Mouse (Mus musculus) kidney, embryonic 14.5 days (tissue): Measurements from ENCODE around the gene Pkp3. TPM values are rescaled to one million over a fixed set of nuclear protein-coding genes. Genes with fewer than 3 reads are reported as not detected.

Source experiments
- ATAC-seq: fragments of 200-750 bp; cut with Nextera tagmentation; 2 replicates; pipeline ENCODE4 v1.8.0; 2017; ENCODE audit warnings: moderate number of reproducible peaks, mild to moderate bottlenecking, moderate TSS enrichment, moderate library complexity; ENCODE audit not compliant: low FRiP score, low TSS enrichment
- H3K27ac ChIP-seq: fragments of 300-500 bp; sonication (generic); 2 replicates; pipeline ENCODE4 v1.5.1; 2014; ENCODE audit warnings: low read depth, mild to moderate bottlenecking, low read length, moderate library complexity, mixed read lengths
- H3K27me3 ChIP-seq: fragments of 300-500 bp; sonication (generic); 2 replicates; pipeline ENCODE4 v1.6.1; 2014; ENCODE audit warnings: mild to moderate bottlenecking, low read length; ENCODE audit not compliant: control insufficient read depth, insufficient read depth
- H3K36me3 ChIP-seq: fragments of 300-500 bp; sonication (generic); 2 replicates; pipeline ENCODE4 v1.6.1; 2014; ENCODE audit warnings: low read length, mixed read lengths; ENCODE audit not compliant: control insufficient read depth, insufficient read depth
- H3K4me1 ChIP-seq: fragments of 300-500 bp; sonication (generic); 2 replicates; pipeline ENCODE4 v1.6.1; 2014; ENCODE audit warnings: low read length, mixed read lengths; ENCODE audit not compliant: control insufficient read depth, insufficient read depth
- H3K4me2 ChIP-seq: fragments of 300-500 bp; sonication (generic); replicated peaks from 2 replicates; pipeline ENCODE4 v1.6.1; 2014; ENCODE audit warnings: low read depth, mild to moderate bottlenecking, low read length
- H3K4me3 ChIP-seq: fragments of 300-500 bp; sonication (generic); 2 replicates; pipeline ENCODE4 v1.5.1; 2014; ENCODE audit warnings: mild to moderate bottlenecking, low read length
- H3K9ac ChIP-seq: fragments of 300-500 bp; sonication (generic); 2 replicates; pipeline ENCODE4 v1.6.1; 2014; ENCODE audit warnings: low read depth, mild to moderate bottlenecking, low read length, moderate library complexity
- H3K9me3 ChIP-seq: fragments of 300-500 bp; sonication (generic); 2 replicates; pipeline ENCODE4 v1.6.1; 2016; ENCODE audit warnings: low read length; ENCODE audit not compliant: control insufficient read depth
- WGBS: fragments of 180-500 bp; shearing (Covaris S2); extraction: QIAGEN DNeasy Blood & Tissue Kit; methylation state at CpG from one replicate; pipeline ENCODE4 v1.1.7; 2014; 5-methylcytosine and 5-hydroxymethylcytosine counted together
- polyA plus RNA-seq: library from polyadenylated mRNA; unstranded; fragments of >200 nt; fragmentation: Nextera tagmentation; extraction: Ambion mirVana; gene quantifications from 2 replicates; pipeline ENCODE4 v1.2.1, GENCODE M21; 2014

The Pkp3 gene
- polyA plus RNA-seq, 1 experiment from 2014 or later = 4.3 TPM

DNA sequence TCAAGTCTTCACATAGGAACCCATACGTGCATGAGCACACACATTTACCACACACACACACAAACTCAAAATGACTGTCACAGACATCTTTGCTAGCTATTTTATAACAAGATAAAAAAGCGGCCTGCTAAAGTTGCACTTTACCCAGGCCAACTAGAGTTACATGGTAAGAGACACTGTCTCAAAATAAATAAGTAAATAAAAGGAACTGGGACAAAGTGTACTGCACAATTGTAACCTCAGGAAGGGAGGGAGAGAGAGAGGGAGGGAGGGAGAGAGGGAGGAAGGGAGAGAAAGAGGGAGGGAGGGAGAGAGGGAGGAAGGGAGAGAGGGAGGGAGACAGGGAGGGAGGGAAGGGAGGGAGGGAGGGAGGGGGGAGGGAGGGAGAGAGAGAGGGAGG is 25.6 kb upstream of the Pkp3 start:
- Histone ChIP-seq H3K4me2 (no peak overlapping the region), H3K4me3 (no peak overlapping the region), H3K9me3 (no peaks in the 10 kb centered on the region), H3K9ac (no peak overlapping the region), H3K36me3 (no peaks in the 10 kb centered on the region), H3K4me1 (peaks cover 5% of the 10 kb centered on the region), H3K27me3 (no peaks in the 10 kb centered on the region), H3K27ac (no peak overlapping the region)
- ATAC-seq = no peak
- 78% methylated on average over 2 of the region's 2 CpGs for WGBS

DNA sequence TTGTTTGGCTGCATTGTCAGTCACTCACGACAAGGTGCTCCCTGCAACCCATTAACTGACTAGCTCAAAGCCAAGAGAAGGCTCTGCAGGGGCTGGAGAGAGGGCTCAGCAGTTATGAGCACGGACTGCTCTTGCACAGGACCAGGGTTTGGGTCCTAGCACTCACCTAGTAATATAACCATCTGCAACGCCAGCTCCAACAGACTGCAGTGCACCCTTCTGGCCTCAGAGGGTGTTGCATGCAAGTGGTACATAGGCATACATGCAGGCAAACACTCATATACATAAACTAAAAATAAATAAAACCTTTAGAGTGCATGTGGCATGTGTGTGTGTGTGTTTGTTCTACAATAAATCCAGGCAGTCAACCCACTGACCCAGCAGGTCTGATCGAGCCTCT is 22.2 kb upstream of the Pkp3 start:
- H3K9me3 ChIP-seq = no peaks in the 10 kb centered on the region
- no peak overlapping the region for H3K27ac ChIP-seq
- no peaks in the 10 kb centered on the region for H3K27me3 ChIP-seq
- no peak overlapping the region for H3K9ac ChIP-seq
- no peak overlapping the region for H3K4me2 ChIP-seq
- H3K4me3 ChIP-seq = no peak overlapping the region
- H3K4me1 ChIP-seq = peaks cover 7% of the 10 kb centered on the region; the same call in 1 of the 2 replicates
- no peak for ATAC-seq
- 84% methylated on average over 4 of the region's 4 CpGs for WGBS
- no peaks in the 10 kb centered on the region for H3K36me3 ChIP-seq

DNA sequence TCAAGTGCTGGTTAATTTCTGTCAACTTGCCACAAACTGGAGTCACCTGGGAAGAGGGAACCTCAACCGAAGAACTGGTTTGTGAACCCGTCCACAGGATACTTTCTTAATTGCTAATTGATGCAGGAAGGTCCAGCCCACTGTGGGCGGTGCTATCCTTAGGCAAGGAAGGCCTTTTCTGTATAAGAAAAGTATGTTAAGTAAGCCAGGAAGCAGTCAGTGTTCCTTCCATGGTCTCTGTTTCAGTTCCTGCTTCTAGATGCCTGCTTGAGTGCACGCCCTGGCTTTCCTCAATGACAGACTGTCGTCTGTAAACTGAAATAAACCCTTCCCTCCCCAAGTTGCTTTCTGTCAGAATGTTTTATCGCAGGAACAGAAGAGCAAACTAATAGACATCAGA is 21.0 kb upstream of the Pkp3 start:
- Histone ChIP-seq H3K4me1 (peaks cover 11% of the 10 kb centered on the region; the same call in 1 of the 2 replicates), H3K27me3 (no peaks in the 10 kb centered on the region), H3K9ac (no peak overlapping the region), H3K27ac (no peak overlapping the region), H3K4me2 (no peak overlapping the region), H3K36me3 (no peaks in the 10 kb centered on the region), H3K4me3 (no peak overlapping the region), H3K9me3 (no peaks in the 10 kb centered on the region)
- no peak for ATAC-seq
- 87% methylated on average over 6 of the region's 6 CpGs for WGBS

DNA sequence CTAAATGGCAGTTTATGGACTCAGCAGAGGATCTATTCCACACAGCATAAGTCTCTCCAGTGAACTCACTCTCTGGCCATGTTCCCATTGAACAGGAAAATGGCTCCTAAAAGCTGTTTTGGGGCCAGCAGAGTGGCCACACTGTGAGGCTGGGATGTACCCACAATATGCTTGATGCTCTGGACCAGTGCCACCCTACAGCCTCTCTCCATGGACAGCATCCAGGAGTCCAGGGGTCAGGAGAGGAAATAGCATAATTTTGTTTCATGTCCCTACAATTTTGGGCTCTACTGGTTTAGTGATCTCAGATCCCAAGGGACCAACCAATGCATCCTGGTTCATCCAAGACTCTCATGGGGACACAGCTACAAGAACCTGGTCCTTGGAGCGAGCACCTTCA is 20.5 kb upstream of the Pkp3 start:
- H3K36me3 ChIP-seq = no peaks in the 10 kb centered on the region
- peaks cover 11% of the 10 kb centered on the region; the same call in 1 of the 2 replicates for H3K4me1 ChIP-seq
- ATAC-seq = no peak
- H3K4me2 ChIP-seq = no peak overlapping the region
- H3K9ac ChIP-seq = no peak overlapping the region
- H3K27ac ChIP-seq = no peak overlapping the region
- no peaks in the 10 kb centered on the region for H3K9me3 ChIP-seq
- H3K4me3 ChIP-seq = no peak overlapping the region
- 100% methylated on average over 1 of the region's 1 CpGs for WGBS
- H3K27me3 ChIP-seq = no peaks in the 10 kb centered on the region

DNA sequence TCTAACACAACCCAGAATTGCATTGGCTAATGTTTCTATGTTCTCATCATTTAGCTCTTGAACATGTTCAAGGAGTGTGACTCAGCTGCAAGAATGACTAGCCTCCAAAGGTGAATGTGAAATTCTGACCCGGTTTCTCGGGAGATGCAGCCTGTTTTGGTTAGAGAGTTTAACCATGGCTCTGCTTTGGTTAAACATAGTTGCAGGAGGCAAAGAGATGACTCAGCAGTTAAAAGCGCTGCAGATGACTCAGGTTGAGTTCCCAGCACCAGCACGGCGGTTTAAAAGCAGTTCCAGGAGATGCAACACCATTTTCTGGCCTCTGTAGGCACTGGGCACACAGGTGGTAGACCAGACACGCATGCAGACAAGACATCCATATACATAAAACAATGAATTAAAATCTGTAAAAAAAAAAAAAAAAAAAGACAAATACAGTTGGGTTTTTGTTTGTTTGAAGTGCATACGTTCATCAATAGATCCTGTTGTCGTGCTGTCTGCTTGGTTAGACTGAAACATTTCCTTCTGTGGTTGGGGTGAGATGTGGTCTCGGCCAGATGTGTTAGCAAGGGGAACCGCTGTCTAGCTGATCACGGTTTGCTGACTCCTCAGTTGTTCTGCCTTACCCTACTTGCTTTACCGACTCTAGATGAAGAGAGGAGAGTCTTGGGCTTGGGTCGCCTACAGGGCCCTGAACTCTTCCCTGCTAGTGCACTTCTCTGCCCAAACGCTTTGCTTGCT is 19.2 kb upstream of the Pkp3 start:
- Histone ChIP-seq H3K4me3 (no peak overlapping the region), H3K9me3 (no peaks in the 10 kb centered on the region), H3K4me2 (no peak overlapping the region), H3K9ac (no peak overlapping the region), H3K36me3 (no peaks in the 10 kb centered on the region), H3K4me1 (peaks cover 11% of the 10 kb centered on the region; the same call in 1 of the 2 replicates), H3K27me3 (no peaks in the 10 kb centered on the region), H3K27ac (no peak overlapping the region)
- WGBS = 92% methylated on average over 14 of the region's 14 CpGs
- ATAC-seq = no peak

DNA sequence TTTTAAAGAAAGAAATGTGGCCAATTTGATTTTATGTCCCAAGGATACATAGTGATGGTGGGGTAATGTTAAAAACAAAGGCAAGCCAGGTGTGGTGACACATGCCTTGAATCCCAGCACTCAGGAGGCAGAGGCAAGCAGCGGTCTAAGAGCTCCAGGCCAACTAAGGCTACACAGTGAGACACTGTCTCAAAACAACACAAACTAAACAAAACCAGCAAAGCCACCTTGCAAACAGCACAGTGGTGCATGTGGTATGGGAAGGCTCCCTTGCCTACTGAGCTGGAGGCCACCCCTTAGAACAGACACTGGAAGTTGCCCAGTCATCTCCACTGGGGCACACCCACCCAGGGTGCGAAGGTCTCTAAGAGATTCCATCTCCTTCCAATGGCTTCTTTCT is 18.1 kb upstream of the Pkp3 start:
- ATAC-seq = peak; percentile 2; the same call in 1 of the 2 replicates
- H3K4me3 ChIP-seq = peak overlapping the region; percentile 75
- H3K27me3 ChIP-seq = no peaks in the 10 kb centered on the region
- H3K9ac ChIP-seq = peak overlapping the region; percentile 87; the same call in 1 of the 2 replicates
- no peak overlapping the region for H3K27ac ChIP-seq
- peak overlapping the region; percentile 96 for H3K4me2 ChIP-seq
- H3K36me3 ChIP-seq = peaks cover 9% of the 10 kb centered on the region
- no peaks in the 10 kb centered on the region for H3K9me3 ChIP-seq
- WGBS = 83% methylated on average over 2 of the region's 2 CpGs
- peaks cover 11% of the 10 kb centered on the region; the same call in 1 of the 2 replicates for H3K4me1 ChIP-seq

DNA sequence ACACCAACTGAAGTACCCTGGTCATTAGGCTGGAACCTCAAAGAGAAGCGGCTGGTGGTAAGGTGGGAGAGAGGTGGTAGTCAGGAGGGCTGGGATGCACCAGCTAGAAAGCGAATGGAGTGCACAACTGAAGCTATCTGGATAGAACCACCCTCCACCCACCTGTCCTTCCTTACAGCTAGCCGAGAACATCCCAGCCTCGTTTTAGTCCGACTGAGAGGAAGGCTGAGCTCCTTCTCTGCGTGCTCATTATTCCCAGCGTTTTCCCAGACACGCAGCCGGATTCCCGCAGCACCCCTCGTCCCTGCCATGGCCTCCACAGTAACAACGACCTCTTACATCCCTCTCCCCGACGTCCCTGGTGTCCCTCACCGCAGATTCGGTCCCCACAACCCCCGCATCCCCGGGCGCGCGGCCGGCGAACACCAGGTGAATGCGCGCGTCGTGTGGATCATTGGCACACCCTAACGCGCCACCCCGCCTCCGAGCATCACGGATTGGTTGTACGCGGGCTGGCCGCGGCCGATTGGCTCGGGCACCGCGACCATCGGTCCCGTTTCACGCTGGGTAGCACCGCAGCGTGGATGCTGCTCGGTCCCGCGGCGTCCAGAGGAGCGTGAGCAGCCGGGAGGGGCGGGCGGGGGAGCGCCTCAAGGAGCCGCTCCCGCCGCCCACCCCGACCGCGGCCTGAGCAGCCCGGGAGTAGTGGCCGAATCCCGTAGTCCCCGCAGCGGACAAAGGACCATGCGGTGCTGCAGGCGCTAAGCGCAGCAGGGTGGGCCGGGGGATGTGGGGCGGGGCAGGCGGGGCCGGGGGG is 17.4 kb upstream of the Pkp3 start, which contains the start of gene B4galnt4:
Gene B4galnt4, plus strand, starts transcription at position 679 of the 817 bp plus-strand sequence.
- peak; percentile 97 for ATAC-seq
- H3K4me3 ChIP-seq = peak within 1 kb of the TSS; percentile 75
- H3K27me3 ChIP-seq = no peaks in the 10 kb centered on the region
- peaks cover 14% of the 10 kb centered on the region for H3K36me3 ChIP-seq
- H3K9ac ChIP-seq = peak within 1 kb of the TSS; percentile 87
- H3K4me1 ChIP-seq = peaks cover 11% of the 10 kb centered on the region; the same call in 1 of the 2 replicates
- WGBS = 1% methylated on average over 65 of the region's 72 CpGs
- peak within 1 kb of the TSS; percentile 96 for H3K4me2 ChIP-seq
- H3K27ac ChIP-seq = no peak within 1 kb of the TSS; the same call in 1 of the 2 replicates
- H3K9me3 ChIP-seq = no peaks in the 10 kb centered on the region

DNA sequence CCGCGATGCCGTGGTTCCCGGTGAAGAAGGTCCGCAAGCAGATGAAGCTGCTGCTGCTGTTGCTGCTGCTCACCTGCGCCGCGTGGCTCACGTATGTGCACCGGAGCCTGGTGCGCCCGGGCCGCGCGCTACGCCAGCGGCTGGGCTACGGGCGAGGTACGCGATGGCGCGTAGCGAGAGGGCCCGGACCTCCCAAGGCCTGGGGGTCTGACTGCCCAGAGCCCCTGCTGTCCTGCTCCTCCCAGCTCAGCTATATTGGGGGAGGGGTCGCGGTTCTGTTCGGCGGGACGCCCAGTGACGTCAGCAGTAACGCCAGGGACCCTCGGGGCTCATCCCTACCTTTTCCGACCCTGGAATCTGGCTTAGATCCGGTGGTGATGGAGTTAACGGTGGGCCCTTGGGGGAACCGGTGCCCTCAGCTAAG is 16.7 kb upstream of the Pkp3 start:
- H3K27me3 ChIP-seq = no peaks in the 10 kb centered on the region
- WGBS = under 1% methylated on average over 37 of the region's 37 CpGs

More for the DNA sequence above, 16.7 kb upstream of the Pkp3 start:
- Histone ChIP-seq H3K4me2 (peak overlapping the region; percentile 96), H3K27ac (no peak overlapping the region; the same call in 1 of the 2 replicates), H3K4me3 (peak overlapping the region; percentile 75), H3K9me3 (no peaks in the 10 kb centered on the region), H3K36me3 (peaks cover 16% of the 10 kb centered on the region), H3K9ac (peak overlapping the region; percentile 87), H3K4me1 (peaks cover 11% of the 10 kb centered on the region; the same call in 1 of the 2 replicates)
- peak; percentile 65 for ATAC-seq
